Mouse (Mus musculus): ENCODE results near the gene Kctd6. TPM values are rescaled to one million over a fixed set of nuclear protein-coding genes. Genes with fewer than 3 reads are reported as not detected.
A peak's percentile ranks its signal among the peaks of the same experiment; 100 is the strongest.
"Not testable (repeated sequence)": the region's sequence is repeated elsewhere in the genome, so short reads cannot be mapped to it uniquely, and the experiment has no call there.

Kctd6 gene
- polyA plus RNA-seq, 1 experiment = 16.9 TPM

GRCm38 (mm10) chr14:8255076-8255729 is 41.3 kb downstream of the Kctd6 start:
- TF ChIP-seq CTCF (IDR thresholded peaks at IDR 0.05; ENCODE audit: borderline replicate concordance, extremely low read depth, insufficient read depth, insufficient read length) (peak; percentile 62; the same call in 1 of the 2 replicates), POLR2A (IDR thresholded peaks at IDR 0.05; ENCODE audit: borderline replicate concordance, extremely low read depth, insufficient read depth, insufficient read length, poor library complexity, severe bottlenecking) (no peak)
- peak; percentile 74 for DNase-seq (ENCODE audit: low read depth)

- no peak for TF ChIP-seq POLR2A (IDR thresholded peaks at IDR 0.05; ENCODE audit: borderline replicate concordance, extremely low read depth, insufficient read depth, insufficient read length, poor library complexity, severe bottlenecking)
- no peak for TF ChIP-seq CTCF (IDR thresholded peaks at IDR 0.05; ENCODE audit: borderline replicate concordance, extremely low read depth, insufficient read depth, insufficient read length)
- DNase-seq (ENCODE audit: low read depth) = no peak
Measured at GRCm38 (mm10) chr14:8256072-8256471, 42.1 kb downstream of the Kctd6 start.

GRCm38 (mm10) chr14:8256881-8257280 is 42.9 kb downstream of the Kctd6 start:
- TF ChIP-seq CTCF (IDR thresholded peaks at IDR 0.05; ENCODE audit: borderline replicate concordance, extremely low read depth, insufficient read depth, insufficient read length) = no peak
- TF ChIP-seq POLR2A (IDR thresholded peaks at IDR 0.05; ENCODE audit: borderline replicate concordance, extremely low read depth, insufficient read depth, insufficient read length, poor library complexity, severe bottlenecking) = no peak
- DNase-seq (ENCODE audit: low read depth) = no peak

- TF ChIP-seq CTCF (IDR thresholded peaks at IDR 0.05; ENCODE audit: borderline replicate concordance, extremely low read depth, insufficient read depth, insufficient read length) (no peak), POLR2A (IDR thresholded peaks at IDR 0.05; ENCODE audit: borderline replicate concordance, extremely low read depth, insufficient read depth, insufficient read length, poor library complexity, severe bottlenecking) (no peak)
- no peak for DNase-seq (ENCODE audit: low read depth)
Measured at GRCm38 (mm10) chr14:8257521-8258334, 43.8 kb downstream of the Kctd6 start.

GRCm38 (mm10) chr14:8258335-8258627 is 44.3 kb downstream of the Kctd6 start:
- TF ChIP-seq CTCF (IDR thresholded peaks at IDR 0.05; ENCODE audit: borderline replicate concordance, extremely low read depth, insufficient read depth, insufficient read length) (no peak), POLR2A (IDR thresholded peaks at IDR 0.05; ENCODE audit: borderline replicate concordance, extremely low read depth, insufficient read depth, insufficient read length, poor library complexity, severe bottlenecking) (no peak)
- DNase-seq (ENCODE audit: low read depth) = no peak

- no peak for DNase-seq (ENCODE audit: low read depth)
- no peak for TF ChIP-seq POLR2A (IDR thresholded peaks at IDR 0.05; ENCODE audit: borderline replicate concordance, extremely low read depth, insufficient read depth, insufficient read length, poor library complexity, severe bottlenecking)
- no peak for TF ChIP-seq CTCF (IDR thresholded peaks at IDR 0.05; ENCODE audit: borderline replicate concordance, extremely low read depth, insufficient read depth, insufficient read length)
Measured at GRCm38 (mm10) chr14:8258752-8259151, 44.8 kb downstream of the Kctd6 start.

GRCm38 (mm10) chr14:8259166-8259565 is 45.2 kb downstream of the Kctd6 start, which contains the start of gene Acox2:
Acox2 (minus strand) TSS chr14:8259353.
- no peak for TF ChIP-seq CTCF (IDR thresholded peaks at IDR 0.05; ENCODE audit: borderline replicate concordance, extremely low read depth, insufficient read depth, insufficient read length)
- no peak for TF ChIP-seq POLR2A (IDR thresholded peaks at IDR 0.05; ENCODE audit: borderline replicate concordance, extremely low read depth, insufficient read depth, insufficient read length, poor library complexity, severe bottlenecking)
- no peak for DNase-seq (ENCODE audit: low read depth)

- no peak for DNase-seq (ENCODE audit: low read depth)
- TF ChIP-seq POLR2A (IDR thresholded peaks at IDR 0.05; ENCODE audit: borderline replicate concordance, extremely low read depth, insufficient read depth, insufficient read length, poor library complexity, severe bottlenecking) (no peak), CTCF (IDR thresholded peaks at IDR 0.05; ENCODE audit: borderline replicate concordance, extremely low read depth, insufficient read depth, insufficient read length) (no peak)
Measured at GRCm38 (mm10) chr14:8260214-8260613, 46.3 kb downstream of the Kctd6 start.

- DNase-seq (ENCODE audit: low read depth) = no peak
- TF ChIP-seq POLR2A (IDR thresholded peaks at IDR 0.05; ENCODE audit: borderline replicate concordance, extremely low read depth, insufficient read depth, insufficient read length, poor library complexity, severe bottlenecking) (no peak), CTCF (IDR thresholded peaks at IDR 0.05; ENCODE audit: borderline replicate concordance, extremely low read depth, insufficient read depth, insufficient read length) (no peak)
Measured at GRCm38 (mm10) chr14:8262242-8262641, 48.3 kb downstream of the Kctd6 start.

GRCm38 (mm10) chr14:8264378-8264777 is 50.4 kb downstream of the Kctd6 start:
- no peak for DNase-seq (ENCODE audit: low read depth)
- TF ChIP-seq POLR2A (IDR thresholded peaks at IDR 0.05; ENCODE audit: borderline replicate concordance, extremely low read depth, insufficient read depth, insufficient read length, poor library complexity, severe bottlenecking) = no peak
- no peak for TF ChIP-seq CTCF (IDR thresholded peaks at IDR 0.05; ENCODE audit: borderline replicate concordance, extremely low read depth, insufficient read depth, insufficient read length)

GRCm38 (mm10) chr14:8271281-8271680 is 57.3 kb downstream of the Kctd6 start:
- not testable (repeated sequence) for DNase-seq (ENCODE audit: low read depth)

Other genes starting within 250 kb of the Kctd6 start
- gene Dnase1l3, start 219.6 kb upstream of the Kctd6 start, polyA plus RNA-seq (2012; rRNA removed) = 0.05 and 0.07 TPM in 2 replicates
- gene Abhd6, start 211.2 kb upstream of the Kctd6 start, polyA plus RNA-seq (2012; rRNA removed) = 15.2 and 17.3 TPM in 2 replicates
- gene Rpp14, start 133.8 kb upstream of the Kctd6 start, polyA plus RNA-seq (2012; rRNA removed) = 23.6 and 24.3 TPM in 2 replicates
- gene Pxk, start 115.9 kb upstream of the Kctd6 start, polyA plus RNA-seq (2012; rRNA removed) = 55.5 and 62.4 TPM in 2 replicates
- gene Pdhb, start 41.1 kb upstream of the Kctd6 start, polyA plus RNA-seq (2012; rRNA removed) = 158 and 181 TPM in 2 replicates
- not detected in 2 replicates for gene Acox2, start 45.2 kb downstream of the Kctd6 start, polyA plus RNA-seq (2012; rRNA removed)
- gene Fam107a, start 103.9 kb downstream of the Kctd6 start, polyA plus RNA-seq (2012; rRNA removed) = 0.57 and 0.72 TPM in 2 replicates
- 0.07 TPM in 1 of 2 replicates, not detected in the other for gene Oit1, start 164.6 kb downstream of the Kctd6 start, polyA plus RNA-seq (2012; rRNA removed)

Data from brain, embryonic 14.5 days (tissue).